Mouse (Mus musculus): ENCODE measurements around the gene Usp27x. TPM values are rescaled to one million over a fixed set of nuclear protein-coding genes. Genes with fewer than 3 reads are reported as not detected.

The Usp27x gene
- polyA plus RNA-seq, 1 experiment from 2014 or later, result 0.30 TPM

Other genes with a start within 250 kb of the Usp27x start
- 11.4 and 13.7 TPM in 2 replicates for gene Clcn5, start 56.5 kb downstream of the Usp27x start, polyA plus RNA-seq (2015; fragmentation: Nextera tagmentation; extraction: Ambion mirVana)
- 0.18 TPM in 1 of 2 replicates, not detected in the other for gene Foxp3, start 197.8 kb upstream of the Usp27x start, polyA plus RNA-seq (2015; fragmentation: Nextera tagmentation; extraction: Ambion mirVana)
- 1.7 and 2.0 TPM in 2 replicates for gene Ppp1r3f, start 198.5 kb upstream of the Usp27x start, polyA plus RNA-seq (2015; fragmentation: Nextera tagmentation; extraction: Ambion mirVana)
- gene Ccdc22, start 229.7 kb upstream of the Usp27x start, polyA plus RNA-seq (2015; fragmentation: Nextera tagmentation; extraction: Ambion mirVana), result 16.4 and 21.4 TPM in 2 replicates
- not detected in 2 replicates for gene Cacna1f, start 231.3 kb upstream of the Usp27x start, polyA plus RNA-seq (2015; fragmentation: Nextera tagmentation; extraction: Ambion mirVana)